Mouse (Mus musculus) urinary bladder, postnatal 4 days (tissue): ENCODE data around the gene U2af2.
A peak's percentile ranks its signal among the peaks of the same experiment; 100 is the strongest.

Source experiments
- DNase-seq, 2 experiments: peaks; one replicate each; pipeline ENCODE4 v3.0.0; 2021 to 2022; ENCODE audit warnings: low spot score in 2 of 2

U2af2 gene

GRCm38 (mm10) chr7:5037026-5037425 lies 24.9 kb upstream of the U2af2 start:
- no peak for DNase-seq

GRCm38 (mm10) chr7:5037467-5037866 lies 24.5 kb upstream of the U2af2 start:
- no peak for DNase-seq

- peak; percentile 93 to 94 for DNase-seq
Measured at GRCm38 (mm10) chr7:5038109-5038732, 23.7 kb upstream of the U2af2 start, which contains the start of gene Zfp784. Zfp784 (minus strand) TSS chr7:5038446.

- no peak for DNase-seq
Measured at GRCm38 (mm10) chr7:5038940-5039339, 23.0 kb upstream of the U2af2 start.

- DNase-seq = no peak
Measured at GRCm38 (mm10) chr7:5044981-5045380, 17.0 kb upstream of the U2af2 start.

- DNase-seq = no peak
Measured at GRCm38 (mm10) chr7:5046112-5046511, 15.8 kb upstream of the U2af2 start.

- no peak for DNase-seq
Measured at GRCm38 (mm10) chr7:5047313-5047712, 14.6 kb upstream of the U2af2 start.

- peak; percentile 74 to 78 for DNase-seq
Measured at GRCm38 (mm10) chr7:5051193-5052192, 10.4 kb upstream of the U2af2 start, which contains the start of gene Zfp580. Zfp580 (plus strand) TSS chr7:5051538.

- no peak for DNase-seq
Measured at GRCm38 (mm10) chr7:5052438-5052837, 9.5 kb upstream of the U2af2 start.

GRCm38 (mm10) chr7:5052931-5053343 lies 9.0 kb upstream of the U2af2 start:
- DNase-seq = no peak

- no peak for DNase-seq
Measured at GRCm38 (mm10) chr7:5053456-5054179, 8.3 kb upstream of the U2af2 start.

GRCm38 (mm10) chr7:5056651-5057263 lies 5.2 kb upstream of the U2af2 start:
- DNase-seq = no peak

- DNase-seq = no peak
Measured at GRCm38 (mm10) chr7:5057381-5057780, 4.6 kb upstream of the U2af2 start.

- no peak for DNase-seq
Measured at GRCm38 (mm10) chr7:5057804-5058203, 4.1 kb upstream of the U2af2 start.

GRCm38 (mm10) chr7:5058631-5059030 lies 3.3 kb upstream of the U2af2 start:
- DNase-seq = no peak

GRCm38 (mm10) chr7:5059421-5059820 lies 2.5 kb upstream of the U2af2 start:
- DNase-seq = no peak

GRCm38 (mm10) chr7:5060239-5060731 lies 1.7 kb upstream of the U2af2 start:
- DNase-seq = peak; percentile 74 to 85

- DNase-seq = peak; percentile 97 to 99
Measured at GRCm38 (mm10) chr7:5060944-5061773, 784 bp upstream of the U2af2 start.

- no peak for DNase-seq
Measured at GRCm38 (mm10) chr7:5062360-5063001, 538 bp downstream of the U2af2 start.

GRCm38 (mm10) chr7:5064886-5065285 lies 2.9 kb downstream of the U2af2 start:
- no peak for DNase-seq
